Mouse (Mus musculus) liver, embryonic 12.5 days (tissue): ENCODE results near the gene Sgk2. TPM values are rescaled to one million over a fixed set of nuclear protein-coding genes. Genes with fewer than 3 reads are reported as not detected.

Experiments used
- polyA plus RNA-seq: library from polyadenylated mRNA; unstranded; fragments of >200 nt; fragmentation: Nextera tagmentation; extraction: Ambion mirVana; gene quantifications from 2 replicates; pipeline ENCODE4 v1.2.1, GENCODE M21; 2016

The Sgk2 gene
- polyA plus RNA-seq, 1 experiment from 2014 or later: 3.0 TPM

Other genes starting within 250 kb of the Sgk2 start
- gene Srsf6, start 55.8 kb upstream of the Sgk2 start, polyA plus RNA-seq: 168 and 174 TPM in 2 replicates
- 0.06 and 0.08 TPM in 2 replicates for gene L3mbtl1, start 43.9 kb upstream of the Sgk2 start, polyA plus RNA-seq
- 24.4 and 25.9 TPM in 2 replicates for gene Ift52, start 30.0 kb downstream of the Sgk2 start, polyA plus RNA-seq
- 71.7 and 72.8 TPM in 2 replicates for gene Mybl2, start 67.4 kb downstream of the Sgk2 start, polyA plus RNA-seq
- not detected in 2 replicates for gene Gtsf1l, start 100.5 kb downstream of the Sgk2 start, polyA plus RNA-seq
- gene Tox2, start 215.8 kb downstream of the Sgk2 start, polyA plus RNA-seq: 0.99 and 1.2 TPM in 2 replicates